Mouse (Mus musculus): ENCODE results near the gene Sun1. TPM values are rescaled to one million over a fixed set of nuclear protein-coding genes. Genes with fewer than 3 reads are reported as not detected.

Gene Sun1
- polyA plus RNA-seq, 1 experiment from 2014 or later, result 56.0 TPM

GRCm38 (mm10) chr5:139178895-139179631 is 21.4 kb upstream of the Sun1 start:
- peak; percentile 79 for ATAC-seq (ENCODE audit: low read depth)
- Histone ChIP-seq H3K4me1 (replicated peaks; ENCODE audit: control insufficient read depth, insufficient read depth, low read length) (peaks cover 9% of the 10 kb centered on the region), H3K36me3 (ENCODE audit: control insufficient read depth, insufficient read depth, low read length) (peaks cover 22% of the 10 kb centered on the region), H3K4me2 (ENCODE audit: low read depth, low read length) (no peak overlapping the region), H3K27me3 (ENCODE audit: control insufficient read depth, insufficient read depth, low read depth, low read length) (no peaks in the 10 kb centered on the region), H3K9ac (ENCODE audit: low read length) (no peak overlapping the region), H3K9me3 (ENCODE audit: control insufficient read depth, low read length) (no peaks in the 10 kb centered on the region), H3K4me3 (ENCODE audit: low read length) (no peak overlapping the region), H3K27ac (ENCODE audit: low read length) (no peak overlapping the region)
- 24% methylated on average over 11 of the region's 11 CpGs for WGBS

- no peak overlapping the region for H3K9ac ChIP-seq (ENCODE audit: low read length)
- no peak overlapping the region for H3K4me3 ChIP-seq (ENCODE audit: low read length)
- WGBS, result 81% methylated on average over 2 of the region's 2 CpGs
- no peaks in the 10 kb centered on the region for H3K9me3 ChIP-seq (ENCODE audit: control insufficient read depth, low read length)
- no peaks in the 10 kb centered on the region for H3K27me3 ChIP-seq (ENCODE audit: control insufficient read depth, insufficient read depth, low read depth, low read length)
- ATAC-seq (ENCODE audit: low read depth), result no peak
- no peak overlapping the region for H3K4me2 ChIP-seq (ENCODE audit: low read depth, low read length)
- H3K27ac ChIP-seq (ENCODE audit: low read length), result no peak overlapping the region
- no peaks in the 10 kb centered on the region for H3K4me1 ChIP-seq (replicated peaks; ENCODE audit: control insufficient read depth, insufficient read depth, low read length)
- peaks cover 29% of the 10 kb centered on the region for H3K36me3 ChIP-seq (ENCODE audit: control insufficient read depth, insufficient read depth, low read length)
Observed at GRCm38 (mm10) chr5:139183131-139183530, 17.3 kb upstream of the Sun1 start.

DNA sequence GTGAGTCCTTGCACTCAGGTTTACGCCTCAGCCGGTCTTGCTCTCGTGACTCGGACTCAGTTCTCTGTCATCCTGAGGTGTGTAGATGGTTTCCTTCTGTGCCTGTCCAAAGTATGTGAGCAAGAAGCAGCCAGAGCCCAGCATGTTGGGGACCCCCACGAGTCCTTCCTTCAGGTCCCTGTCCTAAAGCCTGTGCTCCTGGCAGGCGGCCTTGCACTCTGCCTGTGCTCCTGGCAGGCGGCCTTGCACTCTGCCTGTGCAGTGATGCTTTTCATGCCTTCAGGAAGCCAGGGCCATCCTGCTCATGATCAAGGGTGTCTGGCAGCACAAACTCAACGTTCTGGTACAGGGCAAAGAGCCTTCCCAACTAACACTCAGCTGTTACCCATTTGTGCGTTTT is 16.8 kb upstream of the Sun1 start:
- H3K4me2 ChIP-seq (ENCODE audit: low read depth, low read length), result no peak overlapping the region
- no peaks in the 10 kb centered on the region for H3K9me3 ChIP-seq (ENCODE audit: control insufficient read depth, low read length)
- H3K9ac ChIP-seq (ENCODE audit: low read length), result no peak overlapping the region
- no peaks in the 10 kb centered on the region for H3K27me3 ChIP-seq (ENCODE audit: control insufficient read depth, insufficient read depth, low read depth, low read length)
- H3K4me1 ChIP-seq (replicated peaks; ENCODE audit: control insufficient read depth, insufficient read depth, low read length), result no peaks in the 10 kb centered on the region
- H3K36me3 ChIP-seq (ENCODE audit: control insufficient read depth, insufficient read depth, low read length), result peaks cover 29% of the 10 kb centered on the region
- no peak overlapping the region for H3K4me3 ChIP-seq (ENCODE audit: low read length)
- WGBS, result 87% methylated on average over 9 of the region's 9 CpGs
- H3K27ac ChIP-seq (ENCODE audit: low read length), result no peak overlapping the region
- no peak for ATAC-seq (ENCODE audit: low read depth)

DNA sequence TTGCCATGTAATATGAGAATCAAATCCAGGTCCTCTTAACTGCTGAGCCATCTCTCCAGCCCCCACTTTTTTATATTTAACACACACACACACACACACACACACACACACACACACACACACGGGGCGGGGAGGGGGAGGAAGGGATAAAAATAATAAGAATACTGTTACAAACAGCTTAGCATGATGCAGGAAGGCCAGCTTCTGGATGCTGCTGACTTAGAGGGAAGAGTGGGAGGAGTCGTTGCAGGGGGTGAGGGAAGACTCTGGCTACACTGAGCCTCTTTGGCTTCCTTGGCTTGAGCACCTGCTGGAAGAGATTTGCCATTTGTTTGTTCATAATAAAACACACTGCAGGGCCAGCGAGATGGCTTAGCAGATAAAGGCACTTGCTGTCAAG is 15.5 kb upstream of the Sun1 start:
- Histone ChIP-seq H3K27ac (ENCODE audit: low read length) (no peak overlapping the region), H3K36me3 (ENCODE audit: control insufficient read depth, insufficient read depth, low read length) (peaks cover 29% of the 10 kb centered on the region), H3K9ac (ENCODE audit: low read length) (no peak overlapping the region), H3K27me3 (ENCODE audit: control insufficient read depth, insufficient read depth, low read depth, low read length) (no peaks in the 10 kb centered on the region), H3K4me1 (replicated peaks; ENCODE audit: control insufficient read depth, insufficient read depth, low read length) (no peaks in the 10 kb centered on the region), H3K4me2 (ENCODE audit: low read depth, low read length) (no peak overlapping the region), H3K9me3 (ENCODE audit: control insufficient read depth, low read length) (no peaks in the 10 kb centered on the region), H3K4me3 (ENCODE audit: low read length) (no peak overlapping the region)
- no peak for ATAC-seq (ENCODE audit: low read depth)
- 67% methylated on average over 3 of the region's 4 CpGs for WGBS

GRCm38 (mm10) chr5:139189726-139190125 is 10.7 kb upstream of the Sun1 start:
- H3K9ac ChIP-seq (ENCODE audit: low read length), result no peak overlapping the region
- H3K27me3 ChIP-seq (ENCODE audit: control insufficient read depth, insufficient read depth, low read depth, low read length), result no peaks in the 10 kb centered on the region
- H3K27ac ChIP-seq (ENCODE audit: low read length), result no peak overlapping the region
- no peak overlapping the region for H3K4me2 ChIP-seq (ENCODE audit: low read depth, low read length)
- no peak overlapping the region for H3K4me3 ChIP-seq (ENCODE audit: low read length)
- no peak for ATAC-seq (ENCODE audit: low read depth)
- H3K9me3 ChIP-seq (ENCODE audit: control insufficient read depth, low read length), result no peaks in the 10 kb centered on the region
- whole genome bisulfite sequencing, result 94% methylated on average over 5 of the region's 5 CpGs
- peaks cover 10% of the 10 kb centered on the region for H3K36me3 ChIP-seq (ENCODE audit: control insufficient read depth, insufficient read depth, low read length)
- no peaks in the 10 kb centered on the region for H3K4me1 ChIP-seq (replicated peaks; ENCODE audit: control insufficient read depth, insufficient read depth, low read length)

DNA sequence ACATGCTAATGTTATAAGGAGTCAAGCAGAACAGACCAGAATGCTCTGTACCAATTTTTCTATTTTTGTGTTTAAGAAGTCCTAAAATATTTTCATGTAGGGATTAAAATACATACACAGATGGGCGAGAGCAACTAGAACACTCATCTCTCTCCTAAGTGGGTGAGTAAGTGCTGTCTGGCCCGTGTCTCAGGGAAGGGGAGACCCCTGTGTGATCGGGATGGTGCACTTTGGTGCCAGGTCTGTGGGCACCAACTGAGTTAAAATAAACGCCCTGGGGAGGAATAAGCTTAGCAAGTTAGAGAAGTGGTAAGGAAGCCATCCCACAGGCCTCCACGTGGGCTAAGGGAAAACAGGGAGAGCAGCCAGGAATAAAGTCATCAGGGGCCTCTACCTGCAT is 9.5 kb upstream of the Sun1 start:
- no peaks in the 10 kb centered on the region for H3K9me3 ChIP-seq (ENCODE audit: control insufficient read depth, low read length)
- H3K36me3 ChIP-seq (ENCODE audit: control insufficient read depth, insufficient read depth, low read length), result peaks cover 10% of the 10 kb centered on the region; the same call in 1 of the 2 replicates
- WGBS, result 74% methylated on average over 5 of the region's 5 CpGs
- H3K27ac ChIP-seq (ENCODE audit: low read length), result no peak overlapping the region
- ATAC-seq (ENCODE audit: low read depth), result no peak
- no peaks in the 10 kb centered on the region for H3K4me1 ChIP-seq (replicated peaks; ENCODE audit: control insufficient read depth, insufficient read depth, low read length)
- no peak overlapping the region for H3K4me2 ChIP-seq (ENCODE audit: low read depth, low read length)
- no peak overlapping the region for H3K9ac ChIP-seq (ENCODE audit: low read length)
- H3K27me3 ChIP-seq (ENCODE audit: control insufficient read depth, insufficient read depth, low read depth, low read length), result no peaks in the 10 kb centered on the region
- H3K4me3 ChIP-seq (ENCODE audit: low read length), result no peak overlapping the region

DNA sequence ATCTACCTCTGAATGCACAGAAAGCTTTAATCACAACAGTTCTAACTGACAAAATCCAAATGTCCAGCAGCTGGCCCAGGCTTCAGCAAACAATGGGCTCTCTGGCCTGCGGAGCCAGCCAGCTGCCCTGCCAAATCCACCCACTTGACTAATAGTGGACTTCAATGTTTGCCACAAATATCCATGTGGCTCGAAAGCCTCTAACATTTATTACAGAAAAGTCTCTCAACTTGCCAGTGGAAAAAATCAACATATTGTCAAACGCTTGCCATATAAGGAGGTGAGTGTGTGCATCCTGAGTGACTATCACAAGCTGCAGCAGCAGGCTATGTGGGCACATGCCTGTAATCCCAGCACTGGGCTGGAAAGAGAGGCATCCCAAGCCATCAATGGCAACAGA is 1.7 kb upstream of the Sun1 start:
- no peak overlapping the region for H3K27ac ChIP-seq (ENCODE audit: low read length)
- no peaks in the 10 kb centered on the region for H3K27me3 ChIP-seq (ENCODE audit: control insufficient read depth, insufficient read depth, low read depth, low read length)
- H3K9me3 ChIP-seq (ENCODE audit: control insufficient read depth, low read length), result no peaks in the 10 kb centered on the region
- 56% methylated on average over 3 of the region's 3 CpGs for WGBS
- no peak overlapping the region for H3K9ac ChIP-seq (ENCODE audit: low read length)
- no peaks in the 10 kb centered on the region for H3K36me3 ChIP-seq (ENCODE audit: control insufficient read depth, insufficient read depth, low read length)
- ATAC-seq (ENCODE audit: low read depth), result no peak
- no peak overlapping the region for H3K4me2 ChIP-seq (ENCODE audit: low read depth, low read length)
- H3K4me3 ChIP-seq (ENCODE audit: low read length), result no peak overlapping the region
- peaks cover 23% of the 10 kb centered on the region for H3K4me1 ChIP-seq (replicated peaks; ENCODE audit: control insufficient read depth, insufficient read depth, low read length)

GRCm38 (mm10) chr5:139199636-139199994 is 822 bp upstream of the Sun1 start:
- 43% methylated on average over 2 of the region's 2 CpGs for WGBS
- Histone ChIP-seq H3K4me1 (replicated peaks; ENCODE audit: control insufficient read depth, insufficient read depth, low read length) (peaks cover 23% of the 10 kb centered on the region), H3K9me3 (ENCODE audit: control insufficient read depth, low read length) (no peaks in the 10 kb centered on the region), H3K4me2 (ENCODE audit: low read depth, low read length) (peak overlapping the region; percentile 76), H3K36me3 (ENCODE audit: control insufficient read depth, insufficient read depth, low read length) (no peaks in the 10 kb centered on the region), H3K4me3 (ENCODE audit: low read length) (peak overlapping the region; percentile 92), H3K27ac (ENCODE audit: low read length) (peak overlapping the region; percentile 92), H3K27me3 (ENCODE audit: control insufficient read depth, insufficient read depth, low read depth, low read length) (no peaks in the 10 kb centered on the region), H3K9ac (ENCODE audit: low read length) (peak overlapping the region; percentile 76)
- ATAC-seq (ENCODE audit: low read depth), result no peak

- Histone ChIP-seq H3K9me3 (ENCODE audit: control insufficient read depth, low read length) (no peaks in the 10 kb centered on the region), H3K9ac (ENCODE audit: low read length) (peak overlapping the region; percentile 92), H3K4me1 (replicated peaks; ENCODE audit: control insufficient read depth, insufficient read depth, low read length) (peaks cover 23% of the 10 kb centered on the region), H3K4me3 (ENCODE audit: low read length) (peak overlapping the region; percentile 92), H3K4me2 (ENCODE audit: low read depth, low read length) (peak overlapping the region; percentile 94), H3K27ac (ENCODE audit: low read length) (0 out of 2 replicates have a peak overlapping the region, but pooled peaks have one; percentile 36), H3K27me3 (ENCODE audit: control insufficient read depth, insufficient read depth, low read depth, low read length) (no peaks in the 10 kb centered on the region), H3K36me3 (ENCODE audit: control insufficient read depth, insufficient read depth, low read length) (no peaks in the 10 kb centered on the region)
- 2% methylated on average over 39 of the region's 57 CpGs for WGBS
- ATAC-seq (ENCODE audit: low read depth), result peak; percentile 12
Observed at GRCm38 (mm10) chr5:139200770-139201569, 533 bp downstream of the Sun1 start.

Data from lung, embryonic 16.5 days (tissue).